Mouse (Mus musculus) frontal cortex, postnatal 25 days (tissue): ENCODE data around the gene Ccdc157.
"Not testable (repeated sequence)": the region's sequence is repeated elsewhere in the genome, so short reads cannot be mapped to it uniquely, and the experiment has no call there.

ENCODE experiments used
- DNase-seq, 2 experiments: peaks; one replicate each; pipeline ENCODE4 v3.0.0; 2022; ENCODE audit warnings: low spot score in 2 of 2

Gene Ccdc157

GRCm38 (mm10) chr11:4159808-4160708 lies at the start of gene Ccdc157, which contains the start of gene Sf3a1:
Gene Ccdc157, minus strand, starts transcription at chr11:4160293.
Gene Sf3a1, plus strand, starts transcription at chr11:4160350.
- DNase-seq: peak; percentile 79 to 89

DNA sequence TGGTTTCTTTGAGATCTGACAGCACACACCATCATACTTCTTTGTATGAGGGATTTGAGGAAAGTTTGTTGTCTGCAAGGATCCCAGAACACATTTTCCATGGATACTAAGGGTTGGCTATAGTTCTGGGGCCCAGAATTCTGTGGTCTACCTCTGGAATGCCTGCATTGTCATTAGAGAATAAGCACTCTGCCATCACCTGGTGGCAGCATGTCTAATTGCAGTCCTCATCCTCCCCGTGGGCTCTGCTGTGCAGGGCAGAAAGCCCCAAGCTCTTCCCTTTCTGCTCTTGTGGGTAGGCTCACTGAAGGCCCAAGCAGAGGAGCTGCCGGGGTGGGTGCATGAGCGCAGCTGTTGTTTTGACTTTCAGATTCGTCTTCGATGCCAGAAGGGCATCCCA lies 49.5 kb upstream of the Ccdc157 start:
- no peak for DNase-seq

- DNase-seq: no peak
Observed at GRCm38 (mm10) chr11:4207655-4208054, 47.6 kb upstream of the Ccdc157 start.

GRCm38 (mm10) chr11:4206563-4206962 lies 46.5 kb upstream of the Ccdc157 start:
- DNase-seq: no peak

GRCm38 (mm10) chr11:4205951-4206350 lies 45.9 kb upstream of the Ccdc157 start:
- DNase-seq: no peak

DNA sequence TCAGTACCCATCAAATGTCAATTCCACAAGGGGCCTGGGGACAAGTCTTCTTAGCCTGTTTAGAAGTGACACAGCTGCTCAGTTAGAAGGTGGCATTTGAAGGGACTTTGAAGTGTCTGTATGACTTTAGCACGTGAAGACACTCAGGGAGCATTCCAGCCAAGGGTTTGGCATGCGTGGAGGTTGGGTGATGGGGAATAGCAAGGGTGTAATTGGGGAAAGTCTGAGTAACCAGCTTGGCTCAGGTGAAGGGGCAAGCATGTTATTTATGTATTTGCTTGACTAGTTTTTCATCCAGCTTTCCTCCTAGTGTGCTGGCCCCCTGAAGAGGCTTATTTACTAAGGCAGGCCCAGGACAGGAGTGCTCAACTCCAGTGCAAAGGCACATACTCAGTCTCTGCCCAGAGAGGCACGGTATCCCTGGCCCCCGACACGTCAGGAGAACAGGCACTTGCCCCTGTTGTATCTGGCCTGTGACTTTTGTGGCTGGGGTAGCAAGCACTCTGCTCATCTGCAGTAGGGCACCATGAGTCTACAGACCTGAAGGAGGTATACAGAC lies 45.1 kb upstream of the Ccdc157 start:
- no peak for DNase-seq

DNA sequence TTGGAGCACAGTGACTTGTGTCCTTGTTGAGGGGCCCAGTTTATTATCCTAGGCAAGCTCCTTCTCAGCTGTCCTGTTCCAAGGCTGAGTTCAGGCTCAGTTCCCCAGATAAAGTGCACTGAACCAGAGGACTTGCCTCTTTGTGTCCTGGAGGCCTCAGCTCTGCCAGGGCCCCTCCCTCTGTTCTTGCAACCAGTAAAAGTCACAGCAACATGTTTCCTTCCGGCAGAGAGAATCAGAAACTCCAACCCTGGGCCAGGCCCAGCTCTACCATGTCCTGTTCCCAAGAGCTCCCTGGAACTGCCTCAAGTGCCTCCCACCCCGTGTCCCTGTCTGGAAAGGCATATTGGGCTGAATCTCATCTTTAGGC lies 43.6 kb upstream of the Ccdc157 start:
- no peak for DNase-seq

DNA sequence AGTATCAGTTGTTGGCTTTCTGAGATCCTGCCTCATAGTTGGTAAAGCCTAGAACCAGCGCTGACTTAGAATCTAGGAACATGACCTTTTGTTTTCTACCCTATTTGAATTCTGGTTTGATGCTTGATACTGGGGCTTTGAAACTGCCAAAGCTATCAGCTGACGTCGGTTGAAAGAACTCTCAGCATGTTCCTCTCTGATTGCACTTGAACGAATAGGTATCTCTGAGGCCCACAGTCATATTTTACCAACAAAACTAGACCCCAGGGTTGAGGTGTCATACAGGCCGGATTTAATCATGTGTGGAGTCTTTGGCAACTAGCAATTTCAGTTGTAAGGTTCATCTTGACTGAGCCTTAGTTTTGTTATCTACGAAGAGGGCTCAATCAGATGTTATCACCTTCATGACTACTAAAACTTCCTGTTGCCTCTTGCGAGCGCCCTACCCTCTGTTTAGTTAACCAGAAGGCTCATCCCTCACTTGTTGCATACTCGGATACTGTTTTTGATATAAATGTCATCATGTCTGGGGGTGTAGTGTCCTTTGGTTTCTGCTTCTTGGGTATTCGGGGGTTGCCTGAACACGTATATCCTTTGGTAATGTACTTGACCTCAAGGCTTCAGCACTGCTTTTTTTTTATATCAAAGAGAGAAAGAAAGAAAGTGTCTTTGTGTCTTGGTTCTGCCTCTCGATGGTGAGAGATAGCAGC lies 43.1 kb upstream of the Ccdc157 start:
- no peak for DNase-seq

DNA sequence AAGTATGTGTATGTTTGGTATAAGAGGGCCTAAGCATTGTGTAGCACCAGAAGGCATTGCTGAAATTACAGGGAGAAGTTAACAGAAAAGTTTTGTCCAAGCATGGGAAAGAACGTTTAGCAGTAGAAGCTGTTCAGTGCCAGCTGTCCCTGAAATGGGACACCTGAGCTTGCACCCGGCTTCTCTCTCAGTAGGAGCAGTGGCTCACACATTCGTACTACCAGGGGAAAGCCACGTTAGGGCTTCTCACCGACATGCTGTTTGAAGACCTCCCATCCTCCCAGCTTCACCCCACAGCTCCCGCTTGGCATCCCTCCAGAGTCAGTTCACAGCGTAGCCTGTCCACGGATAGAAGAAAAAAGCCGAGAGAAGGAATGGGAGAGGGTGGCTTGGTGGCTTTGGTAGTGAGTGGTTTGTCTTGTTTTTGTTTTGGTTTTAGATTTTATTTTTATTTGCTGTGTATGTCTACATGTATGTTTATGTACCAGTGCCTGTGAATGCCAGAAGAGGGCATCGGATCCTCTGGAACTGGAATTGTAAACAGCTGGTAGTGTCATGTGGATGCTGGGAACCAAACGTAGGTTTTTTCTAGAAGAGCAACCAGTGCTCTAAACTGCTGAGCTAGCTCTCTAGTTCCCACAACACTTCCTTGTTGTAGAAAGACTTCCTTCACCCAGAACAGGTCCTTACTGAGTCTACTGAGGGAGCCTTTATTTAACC lies 42.0 kb upstream of the Ccdc157 start:
- DNase-seq: no peak

GRCm38 (mm10) chr11:4197691-4198090 lies 37.6 kb upstream of the Ccdc157 start:
- DNase-seq: no peak

DNA sequence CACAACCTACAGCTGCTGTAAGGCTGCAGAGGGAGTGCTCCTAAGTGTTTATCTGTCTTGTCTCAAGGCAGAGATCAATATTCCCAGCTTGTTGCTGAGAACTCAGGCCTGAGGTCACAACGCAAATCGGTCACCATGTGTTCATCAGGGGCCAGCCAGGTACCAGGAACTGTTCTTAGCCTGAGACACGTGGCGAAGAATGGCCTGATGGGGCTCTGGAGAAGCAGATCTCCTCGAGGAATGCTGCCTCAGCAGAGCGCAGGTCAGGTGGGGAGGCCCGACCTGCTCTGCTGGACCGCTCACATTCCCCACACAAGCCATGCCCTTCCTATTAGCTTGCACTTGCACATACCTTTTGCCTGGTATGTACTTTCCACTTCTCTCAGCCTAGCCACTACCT lies 36.5 kb upstream of the Ccdc157 start:
- DNase-seq: no peak

GRCm38 (mm10) chr11:4195597-4196031 lies 35.5 kb upstream of the Ccdc157 start:
- DNase-seq: no peak

- no peak for DNase-seq
Observed at GRCm38 (mm10) chr11:4193420-4193819, 33.3 kb upstream of the Ccdc157 start.

DNA sequence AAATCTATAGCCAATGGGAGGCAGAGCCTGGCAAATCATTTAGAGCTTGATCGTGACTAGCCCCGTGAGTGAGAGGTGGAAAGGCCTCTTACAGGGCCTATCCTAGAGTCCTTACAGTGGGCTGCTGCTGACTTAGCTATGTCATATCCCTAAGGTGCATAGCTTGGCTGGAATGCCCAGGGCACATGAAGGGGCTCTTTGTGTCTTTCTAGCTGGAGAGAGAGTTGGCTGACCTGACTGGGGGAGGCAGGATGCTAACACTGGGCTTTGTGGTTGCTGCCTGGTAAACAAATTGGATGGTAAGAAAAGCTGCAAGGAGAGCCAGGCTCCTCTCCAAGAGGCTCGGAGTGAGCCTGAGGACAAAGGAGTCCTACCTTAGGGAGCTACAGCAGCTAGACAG lies 32.7 kb upstream of the Ccdc157 start:
- DNase-seq: no peak

GRCm38 (mm10) chr11:4190677-4191076 lies 30.6 kb upstream of the Ccdc157 start:
- DNase-seq: no peak

- DNase-seq: no peak
Observed at GRCm38 (mm10) chr11:4189182-4189581, 29.1 kb upstream of the Ccdc157 start.

- no peak for DNase-seq
Observed at GRCm38 (mm10) chr11:4187318-4187700, 27.2 kb upstream of the Ccdc157 start.

DNA sequence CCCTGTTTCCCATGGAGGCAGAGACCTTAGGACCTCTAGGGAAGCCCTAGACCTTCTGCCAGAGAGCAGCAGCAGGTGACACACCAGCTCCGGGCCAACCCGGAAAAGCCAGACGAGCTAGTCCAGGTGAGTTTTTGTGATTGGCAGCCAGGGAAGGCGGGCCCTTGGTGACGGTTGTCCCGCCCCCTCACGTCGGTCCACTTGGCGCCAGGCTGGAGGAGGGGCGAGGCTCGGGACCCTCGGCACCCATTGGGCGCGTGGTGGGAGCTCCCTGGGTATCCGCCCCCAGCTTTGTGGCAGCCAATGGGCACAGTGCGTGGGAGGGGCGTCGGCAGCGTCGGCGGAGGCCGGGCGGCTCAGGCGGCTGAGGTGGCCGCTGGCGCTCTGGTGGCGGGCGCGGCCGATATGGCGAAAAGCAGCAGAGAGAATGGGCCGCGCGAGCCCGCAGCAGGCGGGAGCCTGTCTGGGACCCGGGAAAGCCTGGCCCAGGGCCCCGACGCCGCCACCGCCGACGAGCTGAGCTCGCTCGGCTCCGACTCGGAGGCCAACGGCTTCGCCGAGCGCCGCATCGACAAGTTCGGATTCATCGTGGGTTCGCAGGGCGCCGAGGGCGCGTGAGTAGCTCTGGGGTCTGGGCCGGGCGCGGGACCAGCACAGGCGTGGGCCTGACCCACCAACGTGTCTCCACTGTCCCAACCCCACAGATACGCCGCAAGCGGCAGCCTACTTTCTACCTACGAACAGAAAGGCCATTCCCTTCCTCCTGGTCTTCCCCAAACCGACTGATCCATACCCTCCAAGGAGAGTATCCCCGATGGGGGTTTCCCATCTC lies 26.6 kb upstream of the Ccdc157 start, which contains the start of gene Tbc1d10a:
Gene Tbc1d10a (plus strand): TSS at position 304 of the 832 bp plus-strand sequence.
- peak; percentile 93 to 95 for DNase-seq

- DNase-seq: not testable (repeated sequence)
Observed at GRCm38 (mm10) chr11:4185480-4185879, 25.4 kb upstream of the Ccdc157 start.

DNA sequence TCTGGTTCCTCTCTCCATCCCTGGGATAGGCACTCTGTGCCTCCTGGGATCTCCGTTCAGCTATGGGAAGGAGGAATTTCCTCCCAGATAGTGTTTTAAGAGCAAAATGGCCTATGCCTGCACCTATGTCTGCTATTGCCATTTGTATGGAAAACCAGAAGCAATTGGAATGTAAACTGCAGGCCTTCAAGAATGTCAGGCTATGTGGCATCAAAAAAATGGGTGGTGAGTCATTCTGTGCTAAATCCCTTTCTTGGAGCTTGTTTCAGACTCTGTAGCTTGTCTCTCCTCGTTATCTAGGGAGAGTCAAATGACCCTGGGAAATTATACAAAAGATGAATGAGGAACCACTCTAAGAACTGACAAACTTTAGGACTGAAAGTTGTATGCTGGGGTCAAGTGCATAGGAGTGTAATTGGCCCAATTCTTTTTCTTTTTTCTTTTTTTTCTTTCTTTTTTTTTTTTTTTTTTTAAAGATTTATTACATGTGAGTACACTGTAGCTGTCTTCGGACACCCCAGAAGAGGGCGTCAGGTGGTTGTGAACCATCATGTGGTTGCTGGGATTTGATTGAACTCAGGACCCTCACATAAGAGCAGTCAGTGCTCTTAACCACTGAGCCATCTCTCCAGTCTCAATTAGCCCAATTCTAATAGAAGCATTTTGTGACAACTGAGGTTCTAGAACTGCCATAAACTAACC lies 24.3 kb upstream of the Ccdc157 start:
- no peak for DNase-seq
